Mouse (Mus musculus) intestine, postnatal 0 days (tissue): ENCODE data around the gene Gm5767. TPM values are rescaled to one million over a fixed set of nuclear protein-coding genes. Genes with fewer than 3 reads are reported as not detected.

Experiments
- ATAC-seq: fragments of 200-750 bp; cut with Nextera tagmentation; 2 replicates; pipeline ENCODE4 v1.8.0; 2017; ENCODE audit warnings: mild to moderate bottlenecking, moderate TSS enrichment, moderate library complexity
- H3K27ac ChIP-seq: fragments of 300-500 bp; sonication (generic); 2 replicates; pipeline ENCODE4 v1.5.1; 2014; ENCODE audit warnings: mild to moderate bottlenecking, low read depth, low read length, moderate library complexity
- H3K27me3 ChIP-seq: fragments of 300-500 bp; sonication (generic); replicated peaks from 2 replicates; pipeline ENCODE4 v1.6.1; 2014; ENCODE audit warnings: low read length, mixed read lengths; ENCODE audit not compliant: control insufficient read depth, insufficient read depth
- H3K36me3 ChIP-seq: fragments of 300-500 bp; sonication (generic); 2 replicates; pipeline ENCODE4 v1.6.1; 2014; ENCODE audit warnings: mild to moderate bottlenecking, moderate library complexity; ENCODE audit not compliant: control insufficient read depth, insufficient read depth
- H3K4me1 ChIP-seq: fragments of 300-500 bp; sonication (generic); replicated peaks from 2 replicates; pipeline ENCODE4 v1.6.1; 2014; ENCODE audit warnings: antibody characterized with exemption, low read length, mixed read lengths; ENCODE audit not compliant: control insufficient read depth, insufficient read depth
- H3K4me2 ChIP-seq: fragments of 300-500 bp; sonication (generic); replicated peaks from 2 replicates; pipeline ENCODE4 v1.6.1; 2014; ENCODE audit warnings: low read depth, mild to moderate bottlenecking, moderate library complexity
- H3K4me3 ChIP-seq: fragments of 300-500 bp; sonication (generic); 2 replicates; pipeline ENCODE4 v1.5.1; 2014; ENCODE audit warnings: low read depth, low read length
- H3K9ac ChIP-seq: fragments of 300-500 bp; sonication (generic); 2 replicates; pipeline ENCODE4 v1.6.1; 2014; ENCODE audit warnings: mild to moderate bottlenecking, low read depth, low read length
- H3K9me3 ChIP-seq: fragments of 300-500 bp; sonication (generic); 2 replicates; pipeline ENCODE4 v1.6.1; 2016; ENCODE audit warnings: mixed run types; ENCODE audit not compliant: control insufficient read depth
- CTCF ChIP-seq: sonication (generic); IDR thresholded peaks from 2 replicates; pipeline ENCODE4 v1.5.1; 2016; ENCODE audit warnings: low read depth, mild to moderate bottlenecking, control low read depth, antibody characterized with exemption, moderate library complexity
- WGBS: fragments of 180-500 bp; shearing (Covaris S2); extraction: QIAGEN DNeasy Blood & Tissue Kit; methylation state at CpG from one replicate; pipeline ENCODE4 v1.1.7; 2014; 5-methylcytosine and 5-hydroxymethylcytosine counted together
- polyA plus RNA-seq: library from polyadenylated mRNA; unstranded; fragments of >200 nt; fragmentation: Nextera tagmentation; extraction: Ambion mirVana; gene quantifications from 2 replicates; pipeline ENCODE4 v1.2.1, GENCODE M21; 2015

Gm5767 gene
- polyA plus RNA-seq, 1 experiment from 2014 or later, result 0.22 TPM

DNA sequence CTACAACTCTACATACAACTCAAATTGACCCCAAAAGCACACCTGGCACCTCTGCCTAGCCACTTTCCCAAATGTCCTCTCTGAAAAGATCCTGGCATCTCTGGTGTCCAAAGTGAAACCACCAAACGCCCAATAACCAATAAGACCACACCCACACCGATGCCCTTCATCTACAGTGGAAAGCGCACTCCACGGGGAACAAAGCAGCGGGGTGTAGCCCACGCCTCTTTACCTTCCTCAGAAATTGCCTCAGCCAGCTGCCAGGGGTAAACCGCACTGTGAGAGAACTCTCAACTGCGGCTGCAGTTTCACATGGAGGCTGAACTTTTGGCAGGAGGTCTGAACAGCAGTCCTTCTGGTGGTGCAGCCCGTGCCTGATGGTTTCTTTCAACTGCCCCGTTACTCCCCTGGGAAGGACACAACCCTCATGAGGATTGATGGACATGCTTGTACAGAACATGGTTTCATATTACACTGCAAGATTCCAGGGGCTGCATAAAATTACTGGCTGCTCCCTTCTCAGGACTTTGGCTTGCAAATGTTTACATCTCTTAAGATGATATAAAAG lies 35.0 kb downstream of the Gm5767 start:
- Histone ChIP-seq H3K4me3 (no peak overlapping the region), H3K27ac (no peak overlapping the region), H3K27me3 (no peaks in the 10 kb centered on the region), H3K9me3 (no peaks in the 10 kb centered on the region), H3K9ac (no peak overlapping the region), H3K36me3 (peaks cover 42% of the 10 kb centered on the region), H3K4me1 (0 out of 2 replicates have a peak, but pooled peaks cover 4% of the 10 kb centered on the region), H3K4me2 (no peak overlapping the region)
- no peak for TF ChIP-seq CTCF
- ATAC-seq, result no peak
- 65% methylated on average over 10 of the region's 10 CpGs for WGBS

DNA sequence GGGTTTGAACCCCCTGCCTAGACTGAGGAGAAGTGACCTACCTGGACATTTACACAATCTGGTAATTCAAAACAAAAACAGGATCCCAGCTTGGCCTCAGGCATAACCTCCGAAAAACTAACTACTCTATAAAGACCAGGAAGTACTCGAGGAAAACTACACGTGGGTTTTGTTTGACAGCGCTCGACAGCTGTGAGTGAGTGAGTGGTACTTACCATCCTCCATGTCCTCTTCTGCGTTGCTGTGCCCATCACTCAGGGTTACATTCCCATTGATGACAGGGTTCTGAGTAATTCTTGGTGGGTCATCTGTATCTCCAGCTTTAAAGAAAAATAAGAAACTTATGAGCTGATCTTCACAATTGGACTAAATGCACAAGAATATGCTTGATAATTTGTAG lies 35.7 kb downstream of the Gm5767 start:
- WGBS, result 46% methylated on average over 6 of the region's 6 CpGs

DNA sequence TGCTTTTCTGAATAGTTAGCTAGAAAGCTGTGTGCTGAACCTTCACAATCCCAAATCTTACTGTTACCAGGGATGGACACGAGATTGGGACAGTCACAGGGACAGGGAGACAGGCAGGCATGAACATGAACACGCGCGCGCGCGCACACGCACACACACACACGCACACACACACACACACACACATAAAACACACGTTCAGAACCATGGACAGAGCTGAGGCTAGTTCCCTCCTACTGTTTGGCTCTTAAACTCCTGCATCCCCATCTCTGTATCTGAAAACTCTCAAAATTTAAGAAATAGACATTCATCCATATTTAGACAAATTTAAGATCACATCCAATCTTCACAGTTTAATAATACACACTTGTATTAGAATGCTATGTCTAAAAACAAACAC lies 37.2 kb downstream of the Gm5767 start:
- Histone ChIP-seq H3K4me3 (no peak overlapping the region), H3K9me3 (no peaks in the 10 kb centered on the region), H3K4me1 (0 out of 2 replicates have a peak, but pooled peaks cover 4% of the 10 kb centered on the region), H3K27me3 (no peaks in the 10 kb centered on the region), H3K36me3 (peaks cover 24% of the 10 kb centered on the region), H3K9ac (no peak overlapping the region), H3K4me2 (no peak overlapping the region), H3K27ac (no peak overlapping the region)
- 87% methylated on average over 10 of the region's 10 CpGs for WGBS
- TF ChIP-seq CTCF, result no peak
- no peak for ATAC-seq

More for the DNA sequence above, 35.7 kb downstream of the Gm5767 start:
- peaks cover 37% of the 10 kb centered on the region for H3K36me3 ChIP-seq
- no peak overlapping the region for H3K4me3 ChIP-seq
- no peaks in the 10 kb centered on the region for H3K27me3 ChIP-seq
- 0 out of 2 replicates have a peak, but pooled peaks cover 4% of the 10 kb centered on the region for H3K4me1 ChIP-seq
- no peaks in the 10 kb centered on the region for H3K9me3 ChIP-seq
- TF ChIP-seq CTCF, result no peak
- no peak overlapping the region; the same call in 1 of the 2 replicates for H3K9ac ChIP-seq
- no peak overlapping the region for H3K27ac ChIP-seq
- H3K4me2 ChIP-seq, result no peak overlapping the region
- no peak for ATAC-seq

DNA sequence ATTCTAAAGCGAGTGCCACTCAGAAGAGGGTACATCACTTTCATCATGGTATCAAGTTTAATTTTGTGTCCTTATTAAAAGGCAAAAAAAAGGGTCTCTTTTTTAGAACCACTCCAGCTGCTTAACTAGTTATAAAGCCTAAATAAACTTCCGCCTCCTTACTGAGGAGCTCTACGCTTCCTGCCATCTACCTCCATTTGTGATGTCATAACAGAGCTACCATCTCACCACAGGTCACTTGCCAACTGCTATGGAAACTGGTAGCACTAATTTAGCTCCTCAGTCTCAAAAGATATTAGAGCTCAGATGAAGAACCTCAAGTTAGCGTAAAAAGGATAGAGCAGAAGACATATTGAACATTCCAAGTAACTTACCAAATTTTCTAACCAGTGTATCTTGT lies 39.9 kb downstream of the Gm5767 start:
- ATAC-seq, result no peak

DNA sequence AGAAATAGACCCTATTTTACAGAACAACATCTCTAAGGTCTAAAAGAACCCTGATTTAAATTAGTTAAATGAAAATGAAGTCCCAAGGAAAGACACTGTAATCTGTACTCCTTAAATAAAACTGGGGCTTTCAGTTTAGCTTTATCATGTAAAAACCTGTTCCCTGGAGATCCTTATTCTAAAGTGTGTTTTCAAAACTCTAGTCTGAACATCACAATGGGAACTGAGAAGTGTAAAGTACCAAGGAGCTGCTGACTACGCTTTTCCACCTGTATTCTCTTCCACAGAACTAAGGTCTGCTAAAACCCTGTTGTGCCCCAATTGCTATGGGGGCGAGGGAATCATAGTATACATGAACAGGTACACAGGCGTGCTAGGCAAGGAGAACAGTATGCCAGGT lies 43.5 kb downstream of the Gm5767 start:
- Histone ChIP-seq H3K27me3 (no peaks in the 10 kb centered on the region), H3K27ac (no peak overlapping the region), H3K9me3 (no peaks in the 10 kb centered on the region), H3K36me3 (no peaks in the 10 kb centered on the region; the same call in 1 of the 2 replicates), H3K9ac (no peak overlapping the region), H3K4me3 (no peak overlapping the region), H3K4me1 (0 out of 2 replicates have a peak, but pooled peaks cover 4% of the 10 kb centered on the region), H3K4me2 (no peak overlapping the region)
- 90% methylated on average over 3 of the region's 3 CpGs for WGBS
- no peak for TF ChIP-seq CTCF
- ATAC-seq, result no peak

More for the DNA sequence above, 39.9 kb downstream of the Gm5767 start:
- H3K36me3 ChIP-seq, result peaks cover 10% of the 10 kb centered on the region
- no peak overlapping the region for H3K4me3 ChIP-seq
- H3K9ac ChIP-seq, result no peak overlapping the region
- no peak overlapping the region for H3K4me2 ChIP-seq
- no peak for TF ChIP-seq CTCF
- 0 out of 2 replicates have a peak, but pooled peaks cover 4% of the 10 kb centered on the region for H3K4me1 ChIP-seq
- H3K9me3 ChIP-seq, result no peaks in the 10 kb centered on the region
- 86% methylated on average over 4 of the region's 4 CpGs for WGBS
- H3K27ac ChIP-seq, result no peak overlapping the region
- no peaks in the 10 kb centered on the region for H3K27me3 ChIP-seq

DNA sequence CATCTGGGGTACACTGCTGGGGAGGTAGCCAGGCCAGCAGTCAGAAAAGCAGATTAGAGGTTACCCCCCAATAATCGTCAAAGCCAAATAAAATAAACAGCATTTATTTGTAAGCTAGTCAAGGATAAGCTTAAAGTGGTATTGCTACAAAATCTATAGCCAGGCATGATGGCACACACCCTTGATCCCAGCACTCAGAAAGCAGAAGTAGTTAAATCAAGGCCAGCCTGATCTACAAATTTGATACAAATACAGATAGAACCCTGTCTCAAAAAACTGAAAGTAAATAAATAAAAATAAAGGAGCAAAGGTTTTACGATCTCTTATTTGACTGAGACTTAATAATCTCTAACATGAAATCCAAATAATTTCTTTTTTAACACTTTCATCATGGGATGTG lies 45.2 kb downstream of the Gm5767 start:
- 80% methylated on average over 2 of the region's 2 CpGs for WGBS
- Histone ChIP-seq H3K27me3 (no peaks in the 10 kb centered on the region), H3K27ac (no peak overlapping the region), H3K4me2 (no peak overlapping the region), H3K9ac (no peak overlapping the region), H3K4me3 (no peak overlapping the region), H3K36me3 (no peaks in the 10 kb centered on the region; the same call in 1 of the 2 replicates), H3K9me3 (no peaks in the 10 kb centered on the region), H3K4me1 (no peaks in the 10 kb centered on the region)
- ATAC-seq, result no peak
- no peak for TF ChIP-seq CTCF
